Mouse (Mus musculus): ENCODE measurements around the gene Kpna7. TPM values are rescaled to one million over a fixed set of nuclear protein-coding genes. Genes with fewer than 3 reads are reported as not detected.
A peak's percentile ranks its signal among the peaks of the same experiment; 100 is the strongest.
"Not testable (repeated sequence)": the region's sequence is repeated elsewhere in the genome, so short reads cannot be mapped to it uniquely, and the experiment has no call there.

Kpna7 gene
- polyA plus RNA-seq (2011; ENCODE audit: insufficient read length, low read depth, missing spikeins), result not detected in 2 replicates

GRCm38 (mm10) chr5:145083632-145084451, at the start of gene Kpna7, which contains the start of gene Arpc1a:
TSS of gene Kpna7 (minus strand) at chr5:145084030.
TSS of gene Arpc1a (plus strand) at chr5:145083830.
- Histone ChIP-seq H3K4me1 (ENCODE audit: control insufficient read depth, insufficient read depth, low read length) (no peaks in the 10 kb centered on the region), H3K4me3 (ENCODE audit: insufficient read depth, low read length) (peak within 1 kb of the TSS; percentile 84), H3K27ac (ENCODE audit: insufficient read depth, low read length) (no peak within 1 kb of the TSS)
- TF ChIP-seq CTCF (IDR thresholded peaks at IDR 0.05; ENCODE audit: borderline replicate concordance, insufficient read depth, low read length), result no peak
- TF ChIP-seq POLR2A (IDR thresholded peaks at IDR 0.05; ENCODE audit: low read depth, low read length), result peak; percentile 97

GRCm38 (mm10) chr5:145133275-145133674, 49.4 kb upstream of the Kpna7 start:
- H3K27ac ChIP-seq (ENCODE audit: insufficient read depth, low read length); H3K4me3 ChIP-seq (ENCODE audit: insufficient read depth, low read length): not testable (repeated sequence)
- H3K4me1 ChIP-seq (ENCODE audit: control insufficient read depth, insufficient read depth, low read length), result peaks cover 13% of the 10 kb centered on the region

GRCm38 (mm10) chr5:145130995-145131394, 47.2 kb upstream of the Kpna7 start:
- Histone ChIP-seq H3K4me3 (ENCODE audit: insufficient read depth, low read length) (no peak overlapping the region), H3K27ac (ENCODE audit: insufficient read depth, low read length) (peak overlapping the region; percentile 23), H3K4me1 (ENCODE audit: control insufficient read depth, insufficient read depth, low read length) (peaks cover 3% of the 10 kb centered on the region; the same call in 1 of the 2 replicates)
- no peak for TF ChIP-seq POLR2A (IDR thresholded peaks at IDR 0.05; ENCODE audit: low read depth, low read length)
- TF ChIP-seq CTCF (IDR thresholded peaks at IDR 0.05; ENCODE audit: borderline replicate concordance, insufficient read depth, low read length), result no peak

- Histone ChIP-seq H3K4me3 (ENCODE audit: insufficient read depth, low read length) (no peak overlapping the region), H3K27ac (ENCODE audit: insufficient read depth, low read length) (peak overlapping the region; percentile 23), H3K4me1 (ENCODE audit: control insufficient read depth, insufficient read depth, low read length) (peaks cover 3% of the 10 kb centered on the region; the same call in 1 of the 2 replicates)
- TF ChIP-seq CTCF (IDR thresholded peaks at IDR 0.05; ENCODE audit: borderline replicate concordance, insufficient read depth, low read length), result no peak
- no peak; the same call in 1 of the 2 replicates for TF ChIP-seq POLR2A (IDR thresholded peaks at IDR 0.05; ENCODE audit: low read depth, low read length)
Observed at GRCm38 (mm10) chr5:145130191-145130590, 46.4 kb upstream of the Kpna7 start.

GRCm38 (mm10) chr5:145129773-145130172, 45.9 kb upstream of the Kpna7 start:
- peak overlapping the region; percentile 23; the same call in 1 of the 2 replicates for H3K27ac ChIP-seq (ENCODE audit: insufficient read depth, low read length)
- H3K4me1 ChIP-seq (ENCODE audit: control insufficient read depth, insufficient read depth, low read length); H3K4me3 ChIP-seq (ENCODE audit: insufficient read depth, low read length): not testable (repeated sequence)

- TF ChIP-seq POLR2A (IDR thresholded peaks at IDR 0.05; ENCODE audit: low read depth, low read length) (0 out of 2 replicates have a peak, but pooled peaks have one; percentile 21), CTCF (IDR thresholded peaks at IDR 0.05; ENCODE audit: borderline replicate concordance, insufficient read depth, low read length) (no peak)
- H3K4me3 ChIP-seq (ENCODE audit: insufficient read depth, low read length), result no peak overlapping the region
- peaks cover 3% of the 10 kb centered on the region; the same call in 1 of the 2 replicates for H3K4me1 ChIP-seq (ENCODE audit: control insufficient read depth, insufficient read depth, low read length)
- H3K27ac ChIP-seq (ENCODE audit: insufficient read depth, low read length), result peak overlapping the region; percentile 21
Observed at GRCm38 (mm10) chr5:145129124-145129523, 45.3 kb upstream of the Kpna7 start.

- TF ChIP-seq CTCF (IDR thresholded peaks at IDR 0.05; ENCODE audit: borderline replicate concordance, insufficient read depth, low read length) (no peak), POLR2A (IDR thresholded peaks at IDR 0.05; ENCODE audit: low read depth, low read length) (no peak)
- Histone ChIP-seq H3K4me1 (ENCODE audit: control insufficient read depth, insufficient read depth, low read length) (peaks cover 3% of the 10 kb centered on the region; the same call in 1 of the 2 replicates), H3K27ac (ENCODE audit: insufficient read depth, low read length) (no peak overlapping the region), H3K4me3 (ENCODE audit: insufficient read depth, low read length) (no peak overlapping the region)
Observed at GRCm38 (mm10) chr5:145126580-145126979, 42.8 kb upstream of the Kpna7 start.

GRCm38 (mm10) chr5:145123396-145123795, 39.6 kb upstream of the Kpna7 start:
- TF ChIP-seq POLR2A (IDR thresholded peaks at IDR 0.05; ENCODE audit: low read depth, low read length) (no peak), CTCF (IDR thresholded peaks at IDR 0.05; ENCODE audit: borderline replicate concordance, insufficient read depth, low read length) (no peak)
- Histone ChIP-seq H3K27ac (ENCODE audit: insufficient read depth, low read length) (no peak overlapping the region), H3K4me1 (ENCODE audit: control insufficient read depth, insufficient read depth, low read length) (no peaks in the 10 kb centered on the region), H3K4me3 (ENCODE audit: insufficient read depth, low read length) (no peak overlapping the region)

- no peaks in the 10 kb centered on the region for H3K4me1 ChIP-seq (ENCODE audit: control insufficient read depth, insufficient read depth, low read length)
- TF ChIP-seq POLR2A (IDR thresholded peaks at IDR 0.05; ENCODE audit: low read depth, low read length), result no peak
- TF ChIP-seq CTCF (IDR thresholded peaks at IDR 0.05; ENCODE audit: borderline replicate concordance, insufficient read depth, low read length), result no peak
- no peak overlapping the region for H3K4me3 ChIP-seq (ENCODE audit: insufficient read depth, low read length)
- H3K27ac ChIP-seq (ENCODE audit: insufficient read depth, low read length), result no peak overlapping the region
Observed at GRCm38 (mm10) chr5:145120921-145121320, 37.1 kb upstream of the Kpna7 start.

- no peaks in the 10 kb centered on the region for H3K4me1 ChIP-seq (ENCODE audit: control insufficient read depth, insufficient read depth, low read length)
Observed at GRCm38 (mm10) chr5:145119385-145119784, 35.6 kb upstream of the Kpna7 start.

More at GRCm38 (mm10) chr5:145119385-145119784, 35.6 kb upstream of the Kpna7 start:
- Histone ChIP-seq H3K27ac (ENCODE audit: insufficient read depth, low read length) (no peak overlapping the region), H3K4me3 (ENCODE audit: insufficient read depth, low read length) (no peak overlapping the region)
- TF ChIP-seq POLR2A (IDR thresholded peaks at IDR 0.05; ENCODE audit: low read depth, low read length), result no peak
- peak; percentile 42; the same call in 1 of the 2 replicates for TF ChIP-seq CTCF (IDR thresholded peaks at IDR 0.05; ENCODE audit: borderline replicate concordance, insufficient read depth, low read length)

Data from embryonic fibroblast, embryonic 13.5 days (primary cell).